Mouse (Mus musculus): Measurements from ENCODE around the gene Dmrt1. TPM values are rescaled to one million over a fixed set of nuclear protein-coding genes. Genes with fewer than 3 reads are reported as not detected.
A peak's percentile ranks its signal among the peaks of the same experiment; 100 is the strongest.

Gene Dmrt1
- polyA plus RNA-seq, 1 experiment from 2014 or later = not detected

- Histone ChIP-seq H3K4me2 (no peak overlapping the region), H3K9ac (ENCODE audit: low read depth, low read length) (no peak overlapping the region), H3K27me3 (replicated peaks; ENCODE audit: control insufficient read depth, insufficient read depth, low read length) (peaks cover 23% of the 10 kb centered on the region), H3K4me3 (ENCODE audit: low read depth, low read length) (no peak overlapping the region), H3K36me3 (ENCODE audit: control insufficient read depth, insufficient read depth, low read length) (no peaks in the 10 kb centered on the region), H3K9me3 (ENCODE audit: control insufficient read depth, low read length) (no peaks in the 10 kb centered on the region), H3K27ac (ENCODE audit: low read depth, low read length) (no peak overlapping the region), H3K4me1 (replicated peaks; ENCODE audit: control insufficient read depth, insufficient read depth, low read length) (no peaks in the 10 kb centered on the region)
- no peak for ATAC-seq (replicated peaks; ENCODE audit: low FRiP score)
- no peak for DNase-seq (ENCODE audit: low spot score)
- WGBS = 22% methylated on average over 2 of the region's 2 CpGs
Observed at GRCm38 (mm10) chr19:25488546-25488945, 16.9 kb upstream of the Dmrt1 start.

- H3K9ac ChIP-seq (ENCODE audit: low read depth, low read length) = no peak overlapping the region
- no peaks in the 10 kb centered on the region for H3K9me3 ChIP-seq (ENCODE audit: control insufficient read depth, low read length)
- no peaks in the 10 kb centered on the region for H3K36me3 ChIP-seq (ENCODE audit: control insufficient read depth, insufficient read depth, low read length)
- no peak overlapping the region for H3K4me2 ChIP-seq
- DNase-seq (ENCODE audit: low spot score) (no peak), ATAC-seq (replicated peaks; ENCODE audit: low FRiP score) (no peak)
- peaks cover 23% of the 10 kb centered on the region for H3K27me3 ChIP-seq (replicated peaks; ENCODE audit: control insufficient read depth, insufficient read depth, low read length)
- no peak overlapping the region for H3K4me3 ChIP-seq (ENCODE audit: low read depth, low read length)
- H3K4me1 ChIP-seq (replicated peaks; ENCODE audit: control insufficient read depth, insufficient read depth, low read length) = no peaks in the 10 kb centered on the region
- WGBS = 56% methylated on average over 2 of the region's 2 CpGs
- no peak overlapping the region for H3K27ac ChIP-seq (ENCODE audit: low read depth, low read length)
Observed at GRCm38 (mm10) chr19:25489546-25489945, 15.9 kb upstream of the Dmrt1 start.

DNA sequence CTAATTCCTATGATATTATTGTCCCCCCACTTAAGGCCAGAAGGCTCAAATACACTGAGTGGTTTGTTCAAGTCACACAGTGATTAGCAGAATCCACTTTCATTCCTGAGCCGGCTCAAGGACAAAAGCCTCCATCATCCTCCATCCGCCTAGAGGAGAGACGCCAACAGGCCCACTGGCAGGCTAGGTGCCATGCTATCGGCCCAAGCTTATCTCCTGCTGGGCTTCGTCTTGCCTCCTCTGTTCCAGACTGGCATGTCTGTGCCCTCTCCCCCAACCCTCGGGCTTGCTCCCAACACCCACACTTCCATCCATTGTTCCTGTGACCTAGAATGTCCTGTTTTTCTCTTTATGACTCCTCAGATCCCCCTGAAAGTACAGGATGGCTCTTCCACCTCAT is 8.0 kb upstream of the Dmrt1 start:
- no peaks in the 10 kb centered on the region for H3K9me3 ChIP-seq (ENCODE audit: control insufficient read depth, low read length)
- no peak for DNase-seq (ENCODE audit: low spot score)
- no peak overlapping the region for H3K4me2 ChIP-seq
- H3K27me3 ChIP-seq (replicated peaks; ENCODE audit: control insufficient read depth, insufficient read depth, low read length) = no peaks in the 10 kb centered on the region
- H3K4me1 ChIP-seq (replicated peaks; ENCODE audit: control insufficient read depth, insufficient read depth, low read length) = no peaks in the 10 kb centered on the region
- no peak overlapping the region for H3K27ac ChIP-seq (ENCODE audit: low read depth, low read length)
- no peak overlapping the region for H3K4me3 ChIP-seq (ENCODE audit: low read depth, low read length)
- no peaks in the 10 kb centered on the region for H3K36me3 ChIP-seq (ENCODE audit: control insufficient read depth, insufficient read depth, low read length)
- H3K9ac ChIP-seq (ENCODE audit: low read depth, low read length) = no peak overlapping the region
- ATAC-seq (replicated peaks; ENCODE audit: low FRiP score) = no peak
- 54% methylated on average over 6 of the region's 6 CpGs for WGBS

- 0 out of 2 replicates have a peak, but pooled peaks cover 4% of the 10 kb centered on the region for H3K4me1 ChIP-seq (replicated peaks; ENCODE audit: control insufficient read depth, insufficient read depth, low read length)
- H3K4me2 ChIP-seq = no peak overlapping the region
- no peak overlapping the region for H3K27ac ChIP-seq (ENCODE audit: low read depth, low read length)
- ATAC-seq (replicated peaks; ENCODE audit: low FRiP score) (no peak), DNase-seq (ENCODE audit: low spot score) (no peak)
- H3K27me3 ChIP-seq (replicated peaks; ENCODE audit: control insufficient read depth, insufficient read depth, low read length) = peaks cover 64% of the 10 kb centered on the region
- no peak overlapping the region for H3K9ac ChIP-seq (ENCODE audit: low read depth, low read length)
- no peaks in the 10 kb centered on the region for H3K36me3 ChIP-seq (ENCODE audit: control insufficient read depth, insufficient read depth, low read length)
- H3K4me3 ChIP-seq (ENCODE audit: low read depth, low read length) = no peak overlapping the region
- H3K9me3 ChIP-seq (ENCODE audit: control insufficient read depth, low read length) = no peaks in the 10 kb centered on the region
- 19% methylated on average over 10 of the region's 10 CpGs for WGBS
Observed at GRCm38 (mm10) chr19:25504878-25505277, 540 bp upstream of the Dmrt1 start.

DNA sequence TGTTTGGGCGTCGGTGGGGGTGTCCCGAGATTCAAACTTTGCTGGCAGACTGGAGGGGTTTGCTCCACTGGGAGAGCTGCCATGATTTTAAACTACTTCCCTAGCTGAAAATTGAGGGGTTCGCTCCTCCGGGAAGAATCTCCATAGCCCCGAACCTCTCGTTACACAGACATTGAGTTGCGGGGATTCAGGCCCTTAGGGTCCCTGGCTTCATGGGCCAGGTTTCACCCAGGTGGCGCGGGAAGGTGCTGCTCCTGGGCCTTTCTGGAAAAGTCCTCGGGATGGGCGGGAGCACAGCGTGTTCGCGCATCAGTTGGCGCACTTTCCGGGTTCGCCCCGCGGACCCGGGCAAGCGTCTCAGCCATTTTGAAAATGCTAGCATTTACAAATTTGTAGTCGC is 1.2 kb downstream of the Dmrt1 start:
- no peak for DNase-seq (ENCODE audit: low spot score)

DNA sequence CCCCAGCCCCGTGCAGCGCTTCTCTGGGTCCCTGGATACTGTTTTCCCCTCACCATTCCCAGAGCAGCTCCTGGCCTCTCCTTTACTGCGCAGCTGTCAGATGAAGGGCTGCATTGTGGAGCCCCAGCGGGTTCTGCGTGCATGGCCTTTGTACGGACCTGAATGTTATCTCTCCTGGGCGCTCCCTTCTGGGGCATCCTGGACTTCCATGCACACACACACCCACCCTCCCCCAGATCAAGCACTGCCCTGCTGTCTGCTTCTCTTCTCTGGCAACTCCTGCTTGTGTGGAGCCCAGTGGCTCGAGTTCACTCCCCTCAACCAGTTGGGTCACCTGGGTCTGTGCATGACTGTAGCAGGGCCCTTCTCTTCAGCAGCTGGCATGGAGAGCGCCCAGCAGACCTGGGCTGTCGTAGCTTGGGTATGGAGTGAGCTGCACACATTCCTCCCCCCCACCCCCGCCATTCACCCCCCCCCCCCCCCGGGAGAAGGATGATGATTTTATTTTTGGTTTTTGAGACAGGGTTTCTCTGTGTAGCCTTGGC is 9.6 kb downstream of the Dmrt1 start:
- WGBS = 34% methylated on average over 12 of the region's 12 CpGs
- H3K4me2 ChIP-seq = no peak overlapping the region
- H3K36me3 ChIP-seq (ENCODE audit: control insufficient read depth, insufficient read depth, low read length) = no peaks in the 10 kb centered on the region
- no peaks in the 10 kb centered on the region for H3K9me3 ChIP-seq (ENCODE audit: control insufficient read depth, low read length)
- no peak for DNase-seq (ENCODE audit: low spot score)
- H3K27ac ChIP-seq (ENCODE audit: low read depth, low read length) = no peak overlapping the region
- no peak for ATAC-seq (replicated peaks; ENCODE audit: low FRiP score)
- no peak overlapping the region for H3K4me3 ChIP-seq (ENCODE audit: low read depth, low read length)
- no peak overlapping the region for H3K9ac ChIP-seq (ENCODE audit: low read depth, low read length)
- H3K27me3 ChIP-seq (replicated peaks; ENCODE audit: control insufficient read depth, insufficient read depth, low read length) = peaks cover 17% of the 10 kb centered on the region
- H3K4me1 ChIP-seq (replicated peaks; ENCODE audit: control insufficient read depth, insufficient read depth, low read length) = no peaks in the 10 kb centered on the region

More for the DNA sequence above, 1.2 kb downstream of the Dmrt1 start:
- WGBS = 4% methylated on average over 23 of the region's 23 CpGs
- H3K36me3 ChIP-seq (ENCODE audit: control insufficient read depth, insufficient read depth, low read length) = no peaks in the 10 kb centered on the region
- H3K27me3 ChIP-seq (replicated peaks; ENCODE audit: control insufficient read depth, insufficient read depth, low read length) = peaks cover 72% of the 10 kb centered on the region
- H3K4me3 ChIP-seq (ENCODE audit: low read depth, low read length) = peak overlapping the region; percentile 21; the same call in 1 of the 2 replicates
- peak overlapping the region; percentile 36 for H3K4me2 ChIP-seq
- no peaks in the 10 kb centered on the region for H3K9me3 ChIP-seq (ENCODE audit: control insufficient read depth, low read length)
- no peak overlapping the region for H3K9ac ChIP-seq (ENCODE audit: low read depth, low read length)
- no peak overlapping the region for H3K27ac ChIP-seq (ENCODE audit: low read depth, low read length)
- no peak for ATAC-seq (replicated peaks; ENCODE audit: low FRiP score)
- H3K4me1 ChIP-seq (replicated peaks; ENCODE audit: control insufficient read depth, insufficient read depth, low read length) = 0 out of 2 replicates have a peak, but pooled peaks cover 4% of the 10 kb centered on the region

- Histone ChIP-seq H3K4me2 (no peak overlapping the region), H3K27me3 (replicated peaks; ENCODE audit: control insufficient read depth, insufficient read depth, low read length) (no peaks in the 10 kb centered on the region), H3K36me3 (ENCODE audit: control insufficient read depth, insufficient read depth, low read length) (no peaks in the 10 kb centered on the region), H3K4me3 (ENCODE audit: low read depth, low read length) (no peak overlapping the region), H3K4me1 (replicated peaks; ENCODE audit: control insufficient read depth, insufficient read depth, low read length) (no peaks in the 10 kb centered on the region), H3K27ac (ENCODE audit: low read depth, low read length) (no peak overlapping the region), H3K9me3 (ENCODE audit: control insufficient read depth, low read length) (no peaks in the 10 kb centered on the region), H3K9ac (ENCODE audit: low read depth, low read length) (no peak overlapping the region)
- no peak for ATAC-seq (replicated peaks; ENCODE audit: low FRiP score)
- WGBS = 76% methylated on average over 6 of the region's 6 CpGs
- DNase-seq (ENCODE audit: low spot score) = no peak
Observed at GRCm38 (mm10) chr19:25524156-25524555, 18.7 kb downstream of the Dmrt1 start.

DNA sequence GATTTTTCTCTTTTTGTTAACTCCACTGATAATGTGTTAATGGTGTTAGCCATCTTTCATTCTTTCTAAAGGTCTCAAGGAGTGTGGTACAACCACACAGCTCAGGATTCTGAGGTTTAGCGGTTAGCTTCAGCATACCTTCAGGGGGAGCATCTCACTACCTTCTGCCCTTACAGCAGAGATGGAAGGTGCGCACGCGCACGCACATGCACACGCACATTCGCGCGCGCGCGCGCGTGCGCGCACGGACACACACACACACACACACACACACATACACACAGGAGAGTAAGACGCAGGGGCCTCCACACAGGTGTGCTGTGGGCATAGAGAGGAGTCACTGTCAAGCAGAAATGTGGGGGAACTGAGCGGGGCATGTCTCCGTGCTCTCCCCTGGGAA is 20.3 kb downstream of the Dmrt1 start:
- H3K4me3 ChIP-seq (ENCODE audit: low read depth, low read length) = no peak overlapping the region
- H3K27ac ChIP-seq (ENCODE audit: low read depth, low read length) = no peak overlapping the region
- H3K9me3 ChIP-seq (ENCODE audit: control insufficient read depth, low read length) = no peaks in the 10 kb centered on the region
- no peak for ATAC-seq (replicated peaks; ENCODE audit: low FRiP score)
- 96% methylated on average over 20 of the region's 20 CpGs for WGBS
- H3K9ac ChIP-seq (ENCODE audit: low read depth, low read length) = no peak overlapping the region
- no peak overlapping the region for H3K4me2 ChIP-seq
- no peaks in the 10 kb centered on the region for H3K27me3 ChIP-seq (replicated peaks; ENCODE audit: control insufficient read depth, insufficient read depth, low read length)
- no peaks in the 10 kb centered on the region for H3K36me3 ChIP-seq (ENCODE audit: control insufficient read depth, insufficient read depth, low read length)
- DNase-seq (ENCODE audit: low spot score) = no peak
- H3K4me1 ChIP-seq (replicated peaks; ENCODE audit: control insufficient read depth, insufficient read depth, low read length) = no peaks in the 10 kb centered on the region

DNA sequence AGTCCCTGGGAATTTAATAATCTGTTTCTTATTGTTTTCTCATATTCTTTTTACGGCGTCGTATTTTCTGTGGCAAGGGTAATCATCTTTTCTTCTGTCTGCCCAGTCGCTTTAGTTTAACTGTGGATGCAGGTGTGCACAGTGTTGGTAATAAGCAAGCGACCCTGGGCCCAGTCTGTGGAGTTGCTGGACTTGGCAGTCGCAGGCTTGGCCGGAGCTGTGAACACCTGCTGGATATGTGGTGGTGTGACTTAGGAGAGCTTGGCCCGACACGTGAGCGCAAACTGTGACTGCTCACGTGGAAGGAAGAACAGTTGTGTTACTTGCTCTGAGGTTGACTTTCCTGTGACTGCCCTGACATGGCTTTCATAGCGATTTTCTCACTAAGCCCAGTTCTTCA is 24.3 kb downstream of the Dmrt1 start:
- Histone ChIP-seq H3K9me3 (ENCODE audit: control insufficient read depth, low read length) (no peaks in the 10 kb centered on the region), H3K9ac (ENCODE audit: low read depth, low read length) (no peak overlapping the region), H3K27me3 (replicated peaks; ENCODE audit: control insufficient read depth, insufficient read depth, low read length) (no peaks in the 10 kb centered on the region), H3K27ac (ENCODE audit: low read depth, low read length) (no peak overlapping the region), H3K4me1 (replicated peaks; ENCODE audit: control insufficient read depth, insufficient read depth, low read length) (no peaks in the 10 kb centered on the region), H3K36me3 (ENCODE audit: control insufficient read depth, insufficient read depth, low read length) (no peaks in the 10 kb centered on the region), H3K4me2 (no peak overlapping the region), H3K4me3 (ENCODE audit: low read depth, low read length) (no peak overlapping the region)
- 84% methylated on average over 12 of the region's 12 CpGs for WGBS
- ATAC-seq (replicated peaks; ENCODE audit: low FRiP score) (no peak), DNase-seq (ENCODE audit: low spot score) (no peak)
